Mouse (Mus musculus) layer of hippocampus, postnatal 10 days (tissue): Measurements from ENCODE around the gene Itk. TPM values are rescaled to one million over a fixed set of nuclear protein-coding genes. Genes with fewer than 3 reads are reported as not detected.

Source experiments
- DNase-seq, 2 experiments: peaks; one replicate each; pipeline ENCODE4 v3.0.0; 2021; ENCODE audit warnings: low spot score in 2 of 2
- total RNA-seq, 2 experiments: library from RNA; stranded (reverse); gene quantifications; 2 replicates each; pipeline ENCODE4 v1.2.3; 2021

Gene Itk
- total RNA-seq, 2 experiments from 2014 or later, result 0.31 to 0.48 TPM

- no peak for DNase-seq
These were observed 106.7 kb downstream of the Itk start for GRCm38 (mm10) chr11:46282612-46283011.

GRCm38 (mm10) chr11:46278709-46279108 is 110.6 kb downstream of the Itk start:
- DNase-seq, result peak; percentile 32 to 41

GRCm38 (mm10) chr11:46278140-46278539 is 111.2 kb downstream of the Itk start:
- no peak for DNase-seq

- peak; percentile 41 to 53 for DNase-seq
These were observed 112.5 kb downstream of the Itk start for GRCm38 (mm10) chr11:46276778-46277177.

- no peak for DNase-seq
These were observed 113.1 kb downstream of the Itk start for GRCm38 (mm10) chr11:46276168-46276567.

GRCm38 (mm10) chr11:46275302-46275701 is 114.0 kb downstream of the Itk start:
- DNase-seq, result peak; percentile 79 to 85

Other genes starting within 250 kb of the Itk start
- gene Nipal4, start 223.0 kb downstream of the Itk start, total RNA-seq, result under 1 TPM; 0.58 to 0.59 TPM
- gene Fndc9, start 154.0 kb downstream of the Itk start, total RNA-seq, result 1 to 10 TPM; 6.2 to 7.5 TPM
- gene Cyfip2, start 76.7 kb downstream of the Itk start, total RNA-seq, result 100 to 1,000 TPM; 263 to 287 TPM
- not detected for gene Fam71b, start 7.0 kb upstream of the Itk start, total RNA-seq
- gene Med7, start 47.4 kb upstream of the Itk start, total RNA-seq, result 10 to 100 TPM; 38.6 to 40.4 TPM
- 1 to 10 TPM in 1 of 2 experiments, under 1 TPM in 1; 0.75 to 1.4 TPM for gene Havcr2, start 65.4 kb upstream of the Itk start, total RNA-seq
- gene Gm12169, start 134.7 kb upstream of the Itk start, total RNA-seq, result not detected
- gene BC053393, start 182.0 kb upstream of the Itk start, total RNA-seq, result not detected
- gene Dppa1, start 239.7 kb upstream of the Itk start, total RNA-seq, result not detected